Mouse (Mus musculus) G1E (cell line): ENCODE measurements around the gene Slc22a13.

Experiments
- CTCF ChIP-seq: IDR thresholded peaks from 2 replicates; pipeline ENCODE4 v1.5.1; 2012; ENCODE audit warnings: low read depth, low read length, inconsistent platforms, mixed read lengths
- GATA1 ChIP-seq: IDR thresholded peaks from 2 replicates; pipeline ENCODE4 v1.6.1; 2012; ENCODE audit warnings: borderline replicate concordance, low read length, inconsistent platforms, mixed read lengths
- TAL1 ChIP-seq: conservative IDR thresholded peaks from 2 replicates; pipeline ENCODE4 v1.6.1; 2012; ENCODE audit warnings: low read depth, low read length, inconsistent platforms, mixed read lengths

DNA sequence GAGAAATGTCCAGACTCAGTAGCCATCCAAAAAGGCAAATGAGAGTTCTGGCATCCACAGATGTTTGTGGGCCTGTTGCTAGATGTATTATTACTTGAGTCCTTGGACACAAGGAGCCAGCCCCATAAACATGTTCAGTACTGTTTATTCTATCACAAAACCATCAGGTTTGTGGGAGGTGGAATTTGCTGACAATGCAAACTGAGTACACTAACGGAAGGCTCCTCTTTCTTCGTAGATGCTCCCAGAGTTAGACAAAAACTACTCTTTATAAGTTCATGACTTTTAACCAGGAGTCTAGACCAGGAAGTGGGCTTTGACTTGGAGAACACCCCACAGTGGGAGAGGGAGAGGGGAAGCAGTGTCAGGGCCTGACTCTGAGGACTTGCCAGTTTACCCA lies 41.3 kb downstream of the Slc22a13 start:
- TF ChIP-seq CTCF = no peak
- TF ChIP-seq TAL1 = no peak
- TF ChIP-seq GATA1 = no peak
